Mouse (Mus musculus) A20 (cell line): ENCODE measurements around the gene Zzz3.

Experiments
- DNase-seq: peaks from one replicate; pipeline ENCODE4 v3.0.0-alpha.2; 2011; ENCODE audit warnings: low read depth, low spot score

The Zzz3 gene

DNA sequence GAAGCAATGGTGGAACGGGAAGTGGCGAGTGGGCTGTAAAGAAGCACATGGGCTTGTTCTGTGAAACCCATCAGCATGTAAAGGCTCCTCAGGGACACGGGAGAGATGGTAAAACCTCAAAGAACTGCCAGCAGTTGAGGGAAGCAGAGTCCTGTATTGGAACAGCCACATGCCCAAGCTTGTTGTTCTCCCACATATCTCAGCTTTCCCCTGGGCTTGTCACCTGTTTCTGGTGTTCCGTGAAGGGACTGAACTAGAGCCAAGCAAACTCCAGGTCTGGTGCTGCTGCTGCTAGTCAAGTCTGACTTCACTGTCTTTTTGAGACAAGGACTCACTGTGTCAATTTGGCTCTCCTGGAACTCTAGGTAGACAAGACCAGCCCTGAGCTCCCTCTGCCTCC is 72.0 kb downstream of the Zzz3 start:
- no peak for DNase-seq

- no peak for DNase-seq
Measured at GRCm38 (mm10) chr3:152468032-152468431, 72.8 kb downstream of the Zzz3 start.

- DNase-seq: peak; percentile 14
Measured at GRCm38 (mm10) chr3:152468569-152469041, 73.3 kb downstream of the Zzz3 start.

DNA sequence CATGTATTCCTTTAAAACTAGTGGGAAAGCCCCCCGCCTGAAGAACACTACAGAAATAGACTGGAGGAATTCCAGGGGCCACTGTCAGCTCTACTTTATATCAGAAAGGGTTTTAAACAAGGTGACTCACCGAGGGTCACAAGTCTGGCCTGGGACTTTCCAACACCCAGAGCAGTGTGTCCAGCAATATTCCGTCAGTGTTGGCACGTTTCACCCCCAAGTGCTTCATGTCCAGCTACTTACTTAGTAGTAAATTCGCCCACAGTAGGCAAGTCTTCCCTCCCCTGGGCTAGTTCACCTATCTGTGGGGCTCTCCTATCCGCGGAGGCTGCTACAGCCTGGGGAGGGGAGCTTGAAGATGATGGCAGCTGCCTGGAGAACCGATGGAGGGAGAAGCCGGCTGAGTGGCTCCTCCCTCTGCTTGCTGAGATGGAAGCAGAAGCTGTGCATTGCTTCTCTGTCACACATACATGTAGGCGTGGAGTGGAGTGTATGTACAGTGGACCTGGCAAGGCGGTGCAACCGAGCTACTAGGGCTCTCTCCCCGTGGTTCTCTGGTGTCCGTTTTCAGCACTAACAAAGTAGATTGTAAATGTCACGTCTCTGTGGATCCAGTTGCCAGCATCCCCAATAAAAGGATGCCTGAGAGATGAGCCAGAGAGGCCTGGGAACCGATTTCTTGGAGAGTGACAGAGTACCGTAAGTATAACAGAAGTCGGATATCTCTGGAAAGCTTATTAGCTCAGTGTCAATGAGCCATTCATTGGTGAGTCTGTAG is 74.3 kb downstream of the Zzz3 start:
- DNase-seq: no peak

- no peak for DNase-seq
Measured at GRCm38 (mm10) chr3:152470347-152470746, 75.1 kb downstream of the Zzz3 start.

DNA sequence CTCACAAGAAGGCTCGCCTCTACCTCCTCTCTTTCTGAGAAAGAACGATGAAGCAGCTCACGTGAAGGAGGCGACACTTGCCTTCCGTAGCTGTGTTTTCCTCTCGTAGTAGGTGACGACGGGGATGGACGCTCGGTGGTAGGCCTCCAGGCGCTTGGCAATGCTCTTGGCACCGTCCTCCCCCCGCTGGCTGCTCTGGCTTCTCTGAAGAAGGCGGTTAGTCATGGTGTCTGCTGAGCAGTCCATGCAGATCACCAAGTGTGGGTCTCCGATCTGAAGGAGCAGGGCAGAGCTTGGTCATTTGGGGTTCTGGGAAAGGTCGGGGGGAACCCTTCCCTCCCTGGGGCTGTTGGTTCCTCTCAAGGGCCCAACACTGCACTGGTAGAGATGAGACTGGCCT is 77.4 kb downstream of the Zzz3 start:
- no peak for DNase-seq

GRCm38 (mm10) chr3:152474582-152475277 is 79.5 kb downstream of the Zzz3 start:
- peak; percentile 69 for DNase-seq

DNA sequence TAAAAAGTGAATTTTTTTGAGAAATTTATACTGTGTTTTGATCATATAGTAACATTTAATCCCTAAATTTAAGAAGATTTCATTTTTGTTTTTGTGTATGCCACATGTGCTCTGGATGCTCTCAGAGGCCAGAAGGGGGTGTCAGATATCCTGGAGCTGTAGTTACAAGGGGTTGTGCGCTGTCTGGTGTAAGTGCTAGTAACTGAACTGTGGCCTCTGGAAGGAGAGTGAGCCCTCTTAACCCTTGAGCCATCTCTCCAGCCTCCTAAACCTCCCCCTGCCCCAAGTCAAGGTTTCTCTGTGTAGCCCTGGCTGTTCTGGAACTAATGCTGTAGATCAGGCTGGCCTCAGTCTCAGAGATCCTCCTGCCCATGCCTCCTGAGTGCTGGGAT is 80.0 kb downstream of the Zzz3 start:
- DNase-seq: no peak

DNA sequence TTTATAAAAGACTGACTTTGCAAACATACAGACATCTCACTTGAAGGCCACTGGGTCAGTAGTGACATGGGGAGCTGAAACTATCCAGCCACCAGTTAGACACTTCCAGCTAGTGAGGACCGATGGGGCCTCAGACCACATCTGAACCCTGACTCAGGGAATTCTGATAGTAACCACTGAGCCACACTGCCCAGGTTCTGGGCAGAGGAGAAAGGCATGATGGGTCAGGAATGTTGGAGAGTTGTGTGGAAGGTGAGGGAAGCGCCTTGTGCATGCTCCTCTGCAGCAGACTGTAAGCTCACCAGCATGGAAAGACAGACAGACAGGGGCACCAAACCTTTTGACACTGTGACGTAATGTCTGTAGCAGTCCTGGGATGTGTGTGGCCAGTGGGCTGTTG is 80.6 kb downstream of the Zzz3 start:
- DNase-seq: no peak

GRCm38 (mm10) chr3:152477796-152478527 is 82.7 kb downstream of the Zzz3 start:
- peak; percentile 85 for DNase-seq

DNA sequence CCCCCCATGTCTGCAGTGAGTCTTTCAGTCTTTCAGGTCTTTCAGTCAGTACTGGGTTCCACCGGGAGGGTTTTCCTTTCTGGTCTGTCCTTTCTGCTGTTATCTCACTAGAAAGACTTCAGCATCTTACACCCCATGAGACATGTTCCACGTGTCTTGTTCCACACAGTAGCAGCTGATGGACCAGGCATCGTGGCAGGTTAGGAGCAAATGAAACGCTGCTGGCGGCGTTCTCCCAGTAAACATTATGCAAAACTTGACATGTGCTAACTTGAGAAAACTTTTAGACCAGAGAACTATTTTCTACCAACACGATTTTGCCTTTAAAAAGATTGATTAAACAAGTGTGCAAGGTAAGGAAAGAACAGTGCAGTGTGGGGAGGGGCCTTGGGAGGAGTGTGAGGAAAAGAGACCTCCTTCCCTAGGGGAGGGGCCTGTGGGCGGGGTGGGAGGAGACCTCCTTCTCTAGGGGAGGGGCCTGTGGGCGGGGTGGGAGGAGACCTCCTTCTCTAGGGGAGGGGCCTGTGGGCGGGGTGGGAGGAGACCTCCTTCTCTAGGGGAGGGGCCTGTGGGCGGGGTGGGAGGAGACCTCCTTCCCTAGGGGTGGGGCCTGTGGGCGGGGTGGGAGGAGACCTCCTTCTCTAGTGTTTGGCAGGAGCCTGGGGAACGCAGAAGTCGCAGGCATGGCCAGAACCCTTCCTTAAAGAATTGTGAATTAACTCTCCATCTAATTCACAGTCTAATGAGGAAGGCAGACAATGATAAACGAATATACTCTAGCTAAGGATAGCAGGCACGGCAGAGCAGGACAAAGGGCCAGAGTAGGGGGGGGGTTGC is 83.5 kb downstream of the Zzz3 start:
- DNase-seq: peak; percentile 84

- DNase-seq: no peak
Measured at GRCm38 (mm10) chr3:152480336-152480735, 85.1 kb downstream of the Zzz3 start.

GRCm38 (mm10) chr3:152482182-152482581 is 86.9 kb downstream of the Zzz3 start:
- DNase-seq: no peak

DNA sequence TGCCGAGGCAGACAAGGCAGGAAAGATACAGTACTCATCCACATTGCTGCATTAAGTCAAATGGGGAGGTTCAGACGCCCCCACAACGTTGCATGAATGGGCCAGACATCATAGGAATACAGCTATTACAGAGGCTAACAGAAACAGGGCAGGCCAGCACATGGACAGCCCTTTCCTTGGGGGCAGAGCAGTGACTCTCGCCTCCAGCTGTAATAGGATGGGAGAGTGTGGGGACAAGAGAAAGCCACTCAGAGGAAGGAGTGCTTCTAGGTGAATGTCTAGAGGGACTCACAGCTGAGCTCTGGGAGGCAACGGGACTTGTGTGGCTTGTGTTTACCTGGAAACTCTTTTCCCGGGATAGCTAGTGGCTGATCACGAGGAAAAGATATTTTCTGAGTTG is 88.5 kb downstream of the Zzz3 start:
- no peak for DNase-seq

- DNase-seq: no peak
Measured at GRCm38 (mm10) chr3:152484206-152484605, 88.9 kb downstream of the Zzz3 start.

- no peak for DNase-seq
Measured at GRCm38 (mm10) chr3:152488964-152489363, 93.7 kb downstream of the Zzz3 start.

DNA sequence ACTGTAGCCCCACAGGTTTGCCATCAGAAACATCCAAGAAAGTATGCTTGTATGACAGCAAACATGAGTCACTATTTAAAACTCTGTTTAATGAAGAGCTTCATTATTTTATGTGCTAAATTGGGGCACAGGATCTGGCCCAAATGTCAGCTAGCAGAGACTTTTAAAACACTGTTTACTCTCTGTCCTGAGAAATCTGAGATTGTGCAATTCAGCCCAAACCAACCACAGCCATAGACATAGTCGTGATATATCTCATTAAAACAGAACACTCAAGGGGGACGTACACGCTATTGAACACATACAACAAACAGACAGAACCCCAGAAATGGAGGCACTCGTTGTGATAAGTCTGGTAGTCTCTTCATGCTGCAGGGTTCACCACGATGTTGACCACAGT is 95.2 kb downstream of the Zzz3 start:
- no peak for DNase-seq

- DNase-seq: no peak
Measured at GRCm38 (mm10) chr3:152492241-152492640, 97.0 kb downstream of the Zzz3 start.

DNA sequence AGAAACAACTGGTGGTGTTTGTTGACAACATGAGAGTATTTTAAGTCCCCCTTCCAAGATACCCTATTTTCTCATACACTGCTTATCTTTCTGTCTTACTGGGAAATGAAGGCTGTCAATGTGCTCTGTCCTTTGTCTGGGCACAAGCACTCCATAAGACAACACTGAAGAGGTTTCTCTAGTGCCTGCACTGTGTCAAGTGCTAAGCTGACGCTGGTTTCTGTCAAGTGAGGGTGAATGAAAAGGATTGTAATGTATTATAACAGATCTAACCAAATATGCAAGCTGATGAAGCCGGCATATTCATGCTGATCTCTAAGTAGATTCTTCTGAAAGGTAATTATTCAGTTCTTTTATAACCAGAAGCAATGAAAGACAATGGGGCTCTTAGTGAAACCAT is 98.5 kb downstream of the Zzz3 start:
- no peak for DNase-seq

- no peak for DNase-seq
Measured at GRCm38 (mm10) chr3:152494667-152495360, 99.5 kb downstream of the Zzz3 start.

DNA sequence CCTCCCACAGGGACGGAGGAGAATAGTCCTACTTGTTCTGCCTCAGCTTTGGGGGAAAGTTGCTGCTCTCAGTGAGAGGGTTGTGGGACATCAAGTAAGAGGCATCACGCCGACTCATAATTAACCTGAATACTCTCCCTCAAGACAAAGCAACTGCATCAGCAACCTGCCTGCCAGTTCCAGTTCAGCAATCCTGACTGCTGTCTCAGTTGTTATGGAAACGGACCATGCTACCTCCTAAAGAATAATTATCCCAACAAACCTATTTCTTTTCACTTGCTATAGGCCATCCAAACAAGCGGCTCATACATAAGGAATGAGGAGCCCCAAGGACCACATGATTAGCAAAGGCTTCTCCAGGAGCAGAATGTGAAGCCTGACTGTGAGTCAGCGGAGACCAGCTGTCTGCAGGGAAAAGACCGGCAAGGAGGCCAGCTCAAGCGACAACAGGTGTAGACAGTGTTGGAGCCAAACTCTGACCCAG is 100.2 kb downstream of the Zzz3 start:
- DNase-seq: no peak
